Mouse (Mus musculus): ENCODE results near the gene Srsf9.
"Not testable (repeated sequence)": the region's sequence is repeated elsewhere in the genome, so short reads cannot be mapped to it uniquely, and the experiment has no call there.

Srsf9 gene

DNA sequence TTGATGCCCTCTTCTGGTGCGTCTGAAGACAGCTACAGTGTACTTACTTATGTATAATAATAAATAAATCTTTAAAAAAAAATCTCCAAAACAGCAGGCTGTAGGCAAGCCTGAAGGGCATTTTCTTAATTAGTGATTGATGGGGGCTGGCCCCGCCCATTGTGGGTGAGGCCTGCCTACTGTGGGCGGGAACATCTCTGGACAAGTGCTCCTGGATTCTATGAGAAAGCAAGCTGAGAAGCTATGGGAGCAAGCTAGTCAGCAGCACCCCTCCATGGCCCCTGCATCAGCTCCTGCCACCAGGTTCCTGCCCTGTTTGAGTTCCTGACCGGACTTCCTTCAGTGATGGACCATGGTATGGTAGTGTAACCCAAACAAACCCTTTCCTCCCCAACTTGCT is 37.8 kb downstream of the Srsf9 start:
- DNase-seq (ENCODE audit: low read depth, low spot score) = no peak

DNA sequence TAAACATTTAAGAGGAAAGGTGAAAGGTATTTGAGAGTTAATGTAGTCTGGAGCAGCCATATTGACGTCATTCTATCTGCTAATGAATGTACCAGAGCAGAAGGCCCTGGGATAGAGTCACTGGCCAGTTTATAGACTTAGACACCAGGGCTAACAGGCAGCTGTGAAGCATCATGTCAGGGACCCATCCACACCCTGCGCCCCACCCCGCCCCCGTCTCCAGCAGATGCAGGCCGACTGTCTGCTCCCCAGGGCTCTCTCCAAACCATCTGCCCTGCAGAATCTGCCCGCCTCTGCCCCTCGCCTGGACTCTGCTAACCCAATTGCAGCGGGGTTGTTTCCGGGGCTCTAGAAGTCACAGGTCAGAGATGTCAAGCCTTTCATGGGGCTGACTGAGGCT is 44.8 kb downstream of the Srsf9 start:
- no peak for DNase-seq (ENCODE audit: low read depth, low spot score)

DNA sequence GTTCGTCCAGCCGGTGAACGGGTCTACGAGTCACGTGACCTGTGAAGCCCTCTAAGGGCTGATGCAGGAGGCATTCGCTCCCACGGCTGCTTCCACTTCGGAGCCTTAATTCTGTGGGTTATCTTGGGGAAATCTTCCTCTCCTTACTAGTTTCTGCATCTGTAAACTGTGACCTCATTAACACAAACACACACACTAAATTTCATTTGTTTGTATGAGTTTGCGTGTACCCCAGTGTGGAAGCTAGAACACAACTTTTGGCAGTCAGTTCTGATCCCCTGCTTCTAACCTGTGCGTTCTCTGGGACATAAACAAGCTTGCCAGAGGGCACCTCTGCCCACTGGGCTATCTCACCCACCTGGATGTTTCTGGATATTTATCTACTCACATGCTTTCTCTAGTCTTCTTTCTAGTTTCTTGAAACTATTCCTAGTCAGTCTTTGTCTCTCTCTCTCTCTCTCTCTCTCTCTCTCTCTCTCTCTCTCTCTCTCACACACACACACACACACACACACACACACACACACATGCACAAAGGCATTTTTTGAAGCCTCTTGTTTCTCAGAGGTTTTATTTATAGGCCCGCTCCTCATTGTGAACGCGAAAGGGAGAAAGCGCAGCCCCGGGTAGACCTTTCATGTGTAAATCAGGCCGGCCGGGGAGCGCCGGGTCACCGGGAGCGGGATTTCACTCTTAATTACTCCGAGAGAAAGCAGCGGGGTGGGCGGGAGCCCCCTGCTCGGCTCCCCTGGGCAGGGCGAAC is 46.6 kb downstream of the Srsf9 start:
- DNase-seq (ENCODE audit: low read depth, low spot score) = no peak

DNA sequence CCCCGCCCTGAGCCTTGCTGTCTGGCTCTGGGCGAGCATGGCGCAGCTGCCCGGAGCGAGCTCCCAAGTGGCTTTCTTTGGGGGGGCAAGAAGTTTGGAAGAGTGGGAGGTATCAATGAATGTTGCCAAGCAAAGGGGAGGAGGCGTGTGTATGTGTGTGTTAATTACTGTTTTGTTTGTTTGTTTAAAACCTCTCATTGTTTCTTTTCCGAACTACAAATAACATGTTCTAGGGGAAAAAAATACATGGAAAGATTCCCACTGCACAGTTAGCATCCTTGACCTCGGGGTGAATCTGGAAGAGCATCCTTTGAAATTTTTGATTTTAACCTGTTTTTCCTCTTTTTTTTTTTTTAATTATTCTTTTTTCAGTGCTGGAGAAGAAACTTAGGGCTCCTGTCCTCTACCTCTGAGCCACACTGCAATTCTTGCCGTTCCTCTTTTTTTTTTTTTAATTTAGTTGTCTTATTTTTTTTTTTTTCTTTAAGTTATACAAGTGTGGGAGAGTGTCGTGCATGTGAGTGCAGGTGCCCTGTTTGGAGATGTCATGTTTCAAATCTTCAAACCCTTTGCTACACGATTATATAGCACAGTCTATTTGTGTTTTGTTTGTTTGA is 47.3 kb downstream of the Srsf9 start:
- DNase-seq (ENCODE audit: low read depth, low spot score) = no peak

DNA sequence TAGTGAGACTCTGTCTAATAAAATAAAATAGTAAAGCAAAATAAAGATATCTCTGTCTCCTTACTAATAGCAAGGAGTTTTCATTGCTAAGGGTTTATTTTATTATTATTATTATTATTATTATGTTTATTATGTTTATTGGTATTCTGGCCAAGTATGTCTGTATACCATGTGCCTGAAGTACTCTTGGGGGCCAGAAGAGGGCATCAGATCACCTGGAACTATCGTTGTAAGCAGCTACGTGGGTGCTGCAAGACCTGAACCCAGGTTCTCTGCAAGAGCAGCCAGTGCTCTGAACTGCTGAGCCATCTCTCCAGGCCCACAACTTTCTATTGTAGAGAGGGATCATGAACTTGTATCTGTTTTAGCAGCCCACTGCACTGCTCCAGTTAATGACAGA is 48.5 kb downstream of the Srsf9 start:
- no peak for DNase-seq (ENCODE audit: low read depth, low spot score)

DNA sequence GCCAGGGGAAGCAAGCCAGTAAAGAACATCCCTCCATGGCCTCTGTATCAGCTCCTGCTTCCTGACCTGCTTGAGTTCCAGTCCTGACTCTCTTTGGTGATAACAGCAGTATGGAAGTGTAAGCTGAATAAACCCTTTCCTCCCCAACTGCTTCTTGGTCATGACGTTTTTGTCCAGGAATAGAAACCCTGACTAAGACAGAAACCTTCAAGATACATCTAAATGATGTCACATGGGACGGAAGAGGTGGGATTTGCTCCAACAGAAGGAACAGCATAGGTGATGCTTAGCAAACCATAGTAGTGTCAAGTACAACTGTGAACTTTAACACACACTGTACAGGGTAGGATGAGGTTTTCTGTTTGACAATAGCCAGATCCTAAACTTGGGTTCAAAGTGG is 51.9 kb downstream of the Srsf9 start:
- not testable (repeated sequence) for DNase-seq (ENCODE audit: low read depth, low spot score)

Data from skeletal muscle tissue, adult 2 months (tissue).